Mouse (Mus musculus) MEL (cell line): ENCODE data around the gene 1700029J07Rik. TPM values are rescaled to one million over a fixed set of nuclear protein-coding genes. Genes with fewer than 3 reads are reported as not detected.

Source experiments
- DNase-seq: peaks from one replicate; pipeline ENCODE4 v3.0.0; 2011; ENCODE audit warnings: low read depth, low spot score
- H3K27ac ChIP-seq: 2 replicates; pipeline ENCODE4 v1.5.1; 2012; ENCODE audit warnings: low read depth, mild to moderate bottlenecking, control low read depth, low read length, moderate library complexity; ENCODE audit not compliant: control insufficient read depth
- H3K27me3 ChIP-seq, 2 experiments: fragments of 150-350 bp in 1 of 2; sonication (generic) in 1 of 2; 2 replicates each; pipeline ENCODE4 v1.6.1; 2012; ENCODE audit warnings: low read length in 2 of 2, mild to moderate bottlenecking in 2 of 2, improper control_type of control experiment in 1 of 2, moderate library complexity in 1 of 2; ENCODE audit not compliant: insufficient read depth in 2 of 2, control insufficient read depth in 1 of 2
- H3K36me3 ChIP-seq, 2 experiments: 2 replicates each; pipeline ENCODE4 v1.6.1; 2012 to 2014; ENCODE audit warnings: low read length in 2 of 2, improper control_type of control experiment in 1 of 2, inconsistent platforms in 1 of 2, mild to moderate bottlenecking in 1 of 2; ENCODE audit not compliant: insufficient read depth in 2 of 2, control insufficient read depth in 1 of 2
- H3K4me1 ChIP-seq, 2 experiments: fragments of 150-350 bp in 1 of 2; sonication (generic) in 1 of 2; 2 replicates each; pipeline ENCODE4 v1.6.1; 2012; ENCODE audit warnings: low read length in 2 of 2, improper control_type of control experiment in 1 of 2, mild to moderate bottlenecking in 1 of 2; ENCODE audit not compliant: insufficient read depth in 2 of 2, control insufficient read depth in 1 of 2
- H3K4me3 ChIP-seq, 2 experiments: fragments of 150-350 bp in 1 of 2; sonication (generic) in 1 of 2; 2 replicates each; pipeline ENCODE4 v1.5.1; 2012; ENCODE audit warnings: low read depth in 2 of 2, low read length in 2 of 2, mild to moderate bottlenecking in 2 of 2, moderate library complexity in 2 of 2, control low read depth in 1 of 2, improper control_type of control experiment in 1 of 2; ENCODE audit not compliant: control insufficient read depth in 1 of 2, insufficient read depth in 1 of 2
- H3K79me2 ChIP-seq: 2 replicates; pipeline ENCODE4 v1.6.1; 2012; ENCODE audit warnings: mild to moderate bottlenecking, low read length, moderate library complexity; ENCODE audit not compliant: control insufficient read depth, poor library complexity, insufficient read depth
- H3K9ac ChIP-seq: 2 replicates; pipeline ENCODE4 v1.6.1; 2012; ENCODE audit warnings: low read depth, mild to moderate bottlenecking, control low read depth, low read length, moderate library complexity; ENCODE audit not compliant: control insufficient read depth, poor library complexity, severe bottlenecking
- H3K9me3 ChIP-seq: fragments of 150-350 bp; sonication (generic); replicated peaks from 2 replicates; pipeline ENCODE4 v1.6.1; 2012; ENCODE audit warnings: mild to moderate bottlenecking, low read length, improper control_type of control experiment, moderate library complexity; ENCODE audit not compliant: insufficient read depth
- BHLHE40 ChIP-seq: IDR thresholded peaks from 2 replicates; pipeline ENCODE4 v1.6.1; 2012; ENCODE audit warnings: low read depth, mild to moderate bottlenecking, inconsistent platforms, low read length, improper control_type of control experiment, borderline replicate concordance
- CHD2 ChIP-seq: IDR thresholded peaks from 2 replicates; pipeline ENCODE4 v1.6.1; 2011; ENCODE audit warnings: low read length, improper control_type of control experiment
- CTCF ChIP-seq, 3 experiments: IDR thresholded peaks in 2 of 3; conservative IDR thresholded peaks in 1 of 3; 2 replicates each; pipeline ENCODE4 v1.5.1; 2011 to 2012; ENCODE audit warnings: low read length in 3 of 3, low read depth in 2 of 3, mild to moderate bottlenecking in 2 of 3, improper control_type of control experiment in 1 of 3, inconsistent platforms in 1 of 3, mixed read lengths in 1 of 3, moderate library complexity in 1 of 3; ENCODE audit not compliant: control insufficient read depth in 1 of 3, insufficient read depth in 1 of 3, poor library complexity in 1 of 3, severe bottlenecking in 1 of 3
- E2F4 ChIP-seq: IDR thresholded peaks from 2 replicates; pipeline ENCODE4 v1.6.1; 2011; ENCODE audit warnings: low read depth, low read length, improper control_type of control experiment, borderline replicate concordance
- ELF1 ChIP-seq: IDR thresholded peaks from 2 replicates; pipeline ENCODE4 v1.6.1; 2014; ENCODE audit warnings: low read depth, mild to moderate bottlenecking, inconsistent platforms, low read length, improper control_type of control experiment, moderate library complexity
- ETS1 ChIP-seq: IDR thresholded peaks from 2 replicates; pipeline ENCODE4 v1.6.1; 2012; ENCODE audit warnings: low read depth, mild to moderate bottlenecking, inconsistent platforms, low read length, improper control_type of control experiment, moderate library complexity
- KAT2A ChIP-seq: conservative IDR thresholded peaks from 2 replicates; pipeline ENCODE4 v1.6.1; 2012; ENCODE audit warnings: low read depth, low read length, improper control_type of control experiment, inconsistent platforms
- MEF2A ChIP-seq: IDR thresholded peaks from 2 replicates; pipeline ENCODE4 v1.6.1; 2014; ENCODE audit warnings: low read depth, mild to moderate bottlenecking, inconsistent platforms, low read length, improper control_type of control experiment; ENCODE audit not compliant: poor library complexity, insufficient replicate concordance, severe bottlenecking; ENCODE audit errors: extremely low read depth
- NELFE ChIP-seq: IDR thresholded peaks from 2 replicates; pipeline ENCODE4 v1.6.1; 2011; ENCODE audit warnings: low read depth, low read length, improper control_type of control experiment
- NRF1 ChIP-seq: IDR thresholded peaks from 2 replicates; pipeline ENCODE4 v1.6.1; 2014; ENCODE audit warnings: low read depth, mild to moderate bottlenecking, inconsistent platforms, low read length, improper control_type of control experiment, moderate library complexity; ENCODE audit not compliant: poor library complexity, insufficient read depth, severe bottlenecking
- POLR2AphosphoS2 ChIP-seq: IDR thresholded peaks from 2 replicates; pipeline ENCODE4 v1.6.1; 2011; ENCODE audit warnings: low read length, improper control_type of control experiment
- SIN3A ChIP-seq: IDR thresholded peaks from 2 replicates; pipeline ENCODE4 v1.6.1; 2012; ENCODE audit warnings: low read length, improper control_type of control experiment, inconsistent platforms
- TAL1 ChIP-seq: IDR thresholded peaks from 2 replicates; pipeline ENCODE4 v1.6.1; 2012; ENCODE audit warnings: mild to moderate bottlenecking, inconsistent platforms, low read length, moderate library complexity, mixed read lengths
- TCF12 ChIP-seq: IDR thresholded peaks from 2 replicates; pipeline ENCODE4 v1.6.1; 2014; ENCODE audit warnings: low read depth, mild to moderate bottlenecking, inconsistent platforms, low read length, improper control_type of control experiment, moderate library complexity
- UBTF ChIP-seq: IDR thresholded peaks from 2 replicates; pipeline ENCODE4 v1.6.1; 2012; ENCODE audit warnings: low read depth, mild to moderate bottlenecking, inconsistent platforms, low read length, improper control_type of control experiment, moderate library complexity, borderline replicate concordance; ENCODE audit not compliant: insufficient read depth
- ZMIZ1 ChIP-seq: IDR thresholded peaks from 2 replicates; pipeline ENCODE4 v1.6.1; 2012; ENCODE audit warnings: low read depth, mild to moderate bottlenecking, inconsistent platforms, low read length, improper control_type of control experiment, moderate library complexity
- ZNF384 ChIP-seq: IDR thresholded peaks from 2 replicates; pipeline ENCODE4 v1.6.1; 2012; ENCODE audit warnings: low read depth, mild to moderate bottlenecking, inconsistent platforms, low read length, improper control_type of control experiment
- polyA plus RNA-seq, 2 experiments: library from polyadenylated mRNA; stranded (reverse) in 1 of 2; unstranded in 1 of 2; fragments of >175 nt in 1 of 2; fragments of >200 nt in 1 of 2; gene quantifications; 2 replicates each; pipeline versions ENCODE4 v1.2.1 to v1.2.4; 2012; ENCODE audit warnings: low replicate concordance in 2 of 2, low read depth in 1 of 2; ENCODE audit not compliant: insufficient read length in 2 of 2, insufficient read depth in 1 of 2, missing spikeins in 1 of 2
- total RNA-seq: library from RNA; depleted of rRNA; stranded (reverse); fragments of 300-350 nt; gene quantifications from 2 replicates; pipeline ENCODE4 v1.2.3, GENCODE M21; 2012

Gene 1700029J07Rik
- total and polyA plus RNA-seq, 3 experiments: 0.81 to 1.5 TPM; not detected in 1

DNA sequence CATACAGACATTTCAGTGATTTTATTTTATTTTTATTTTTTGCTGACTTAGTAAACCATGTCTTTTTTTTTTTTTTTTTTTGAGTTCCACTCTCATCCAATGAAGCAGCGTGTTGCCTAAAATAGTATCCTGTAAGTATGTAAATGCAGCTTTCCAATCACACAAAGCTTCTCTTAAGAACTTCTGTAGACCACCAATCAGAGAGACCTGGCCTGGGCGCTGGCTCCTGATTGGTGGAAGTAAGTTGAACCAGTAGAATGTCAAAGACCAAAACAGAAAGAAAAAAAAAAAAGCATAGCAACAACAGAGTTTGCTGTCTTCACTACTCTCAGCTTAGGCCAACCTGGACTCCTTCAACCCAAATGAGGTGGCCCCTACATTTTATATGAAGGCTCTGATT, 35.3 kb upstream of the 1700029J07Rik start:
- no peak for TF ChIP-seq CTCF (IDR thresholded peaks at IDR 0.05 in 2 of 3, conservative IDR thresholded peaks at IDR 0.05 in 1 of 3; ENCODE audit: control insufficient read depth in 1 of 3, insufficient read depth in 1 of 3, low read depth in 2 of 3, low read length in 3 of 3, poor library complexity in 1 of 3, severe bottlenecking in 1 of 3)
- TF ChIP-seq ZNF384: peak; percentile 65
- no peak for TF ChIP-seq UBTF
- no peaks in the 10 kb centered on the region for H3K9me3 ChIP-seq
- no peak overlapping the region for H3K4me3 ChIP-seq
- no peaks in the 10 kb centered on the region for H3K27me3 ChIP-seq
- H3K4me1 ChIP-seq: peaks cover 0 to 2% of the 10 kb centered on the region in 2 experiments; a peak in 3 of 4 replicates
- peak; percentile 54 for DNase-seq
- no peaks in the 10 kb centered on the region for H3K79me2 ChIP-seq
- no peak overlapping the region for H3K9ac ChIP-seq
- H3K36me3 ChIP-seq: peaks cover 0 to 9% of the 10 kb centered on the region in 2 experiments; a peak in 2 of 4 replicates
- H3K27ac ChIP-seq: no peak overlapping the region

DNA sequence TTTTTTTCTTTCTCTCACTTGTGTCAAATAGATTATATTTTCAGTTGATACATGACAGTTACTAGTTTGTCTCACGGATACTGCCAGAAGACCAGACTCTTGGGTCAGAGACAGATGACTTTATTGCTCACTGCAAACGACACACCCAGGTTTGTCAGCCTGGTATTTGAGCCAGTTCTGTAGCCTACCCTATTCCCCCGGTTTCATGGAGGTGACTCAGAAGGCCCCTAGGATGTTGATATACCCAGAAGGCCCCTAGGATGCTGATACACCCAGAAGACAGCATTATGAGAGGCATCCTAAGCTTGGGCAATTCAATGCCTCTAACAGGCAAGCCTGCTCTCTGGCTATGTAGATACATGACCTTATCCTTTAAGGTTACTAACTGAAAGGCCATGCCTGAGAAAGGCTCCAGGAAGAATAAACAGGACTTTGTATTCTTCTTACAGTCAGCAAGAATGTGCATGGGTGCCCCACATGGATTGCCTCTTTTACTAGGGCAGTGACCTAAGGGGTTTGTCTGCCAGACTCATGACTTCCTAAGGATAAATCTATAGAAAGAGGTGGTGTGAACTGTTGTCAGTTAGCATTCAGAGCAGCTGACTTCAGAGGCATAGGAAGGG, 32.1 kb upstream of the 1700029J07Rik start:
- Histone ChIP-seq H3K27ac (no peak overlapping the region), H3K4me3 (no peak overlapping the region), H3K4me1 (peaks cover 2 to 9% of the 10 kb centered on the region in 2 experiments; a peak in 3 of 4 replicates), H3K9me3 (no peaks in the 10 kb centered on the region), H3K27me3 (no peaks in the 10 kb centered on the region), H3K79me2 (no peaks in the 10 kb centered on the region), H3K36me3 (peaks cover 0 to 14% of the 10 kb centered on the region in 2 experiments; a peak in 2 of 4 replicates), H3K9ac (no peak overlapping the region)
- no peak for TF ChIP-seq TAL1
- no peak for TF ChIP-seq ZMIZ1
- TF ChIP-seq UBTF: no peak
- TF ChIP-seq MEF2A: no peak
- no peak for TF ChIP-seq TCF12
- TF ChIP-seq CHD2: no peak
- TF ChIP-seq NRF1: no peak
- no peak for TF ChIP-seq BHLHE40
- no peak for TF ChIP-seq ETS1
- no peak for TF ChIP-seq POLR2AphosphoS2
- TF ChIP-seq CTCF (IDR thresholded peaks at IDR 0.05 in 2 of 3, conservative IDR thresholded peaks at IDR 0.05 in 1 of 3; ENCODE audit: control insufficient read depth in 1 of 3, insufficient read depth in 1 of 3, low read depth in 2 of 3, low read length in 3 of 3, poor library complexity in 1 of 3, severe bottlenecking in 1 of 3): no peak
- no peak for TF ChIP-seq SIN3A
- no peak for TF ChIP-seq KAT2A
- no peak for TF ChIP-seq ELF1
- no peak for TF ChIP-seq NELFE
- no peak for TF ChIP-seq E2F4
- no peak for DNase-seq
